Comparison of ENCODE assay signal across 31 mouse cellular contexts in the genomic region with DNA sequence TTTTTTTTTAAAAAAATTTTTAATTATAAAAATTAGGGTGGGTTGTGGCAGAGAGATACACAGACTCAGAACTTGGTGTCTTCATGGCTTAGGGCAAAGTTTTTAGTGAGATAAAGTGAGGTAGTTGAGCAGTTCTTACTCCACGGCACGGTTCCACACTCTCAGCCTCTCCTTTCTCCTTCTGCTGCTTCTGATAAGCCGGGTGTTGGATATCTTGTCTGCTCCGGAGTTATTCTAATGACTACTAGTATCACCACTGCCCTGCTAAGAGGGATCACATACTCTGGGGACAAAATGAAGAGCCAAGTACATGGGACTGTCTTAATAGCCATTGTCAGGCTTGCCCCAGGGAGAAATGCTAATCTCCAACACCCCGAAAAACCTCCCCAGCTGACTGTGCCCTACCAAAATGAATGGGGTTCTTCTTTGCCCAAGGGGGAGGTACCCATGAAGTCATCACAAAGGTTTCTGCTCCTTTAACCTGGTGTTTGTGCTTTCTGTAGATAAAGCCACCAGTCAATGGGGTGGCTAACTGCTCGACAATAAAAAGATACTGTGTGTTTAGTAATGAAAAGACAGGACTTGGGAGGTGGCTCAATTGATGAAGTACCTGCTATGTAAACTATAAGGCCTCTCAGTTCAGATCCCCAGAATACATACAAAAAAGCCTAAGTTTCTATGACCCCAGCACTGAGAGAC. TPM values are rescaled to one million over a fixed set of nuclear protein-coding genes. Genes with fewer than 3 reads are reported as not detected.
DNase-seq lines count a peak whose midpoint lies in the region; ATAC-seq and TF ChIP-seq lines count a peak whose summit lies in the region.
"Had no signal": no experiment of that assay in that cellular context is flagged by ENCODE, and none has a peak within 500 bp of the region (broad histone marks: within the 10 kb centered on the region; RNA-seq: fewer than 3 reads in every experiment).

No protein-coding gene starts in this region.

- no peaks in the 10 kb centered on the region for H3K9me3 ChIP-seq in G1E (replicated peaks)
- H3K9me3 ChIP-seq in liver, embryonic 15.5 days (replicated peaks) = no peaks in the 10 kb centered on the region
- H3K9me3 ChIP-seq in kidney, embryonic 15.5 days (replicated peaks) = no peaks in the 10 kb centered on the region
- H3K9me3 ChIP-seq: embryonic facial prominence, embryonic 12.5 days; forebrain, embryonic 12.5 days; hindbrain, embryonic 12.5 days; intestine, embryonic 15.5 days; neural tube, embryonic 15.5 days had no signal

- H3K9ac ChIP-seq in liver, embryonic 15.5 days = no peak overlapping the region
- no peak overlapping the region for H3K9ac ChIP-seq in kidney, embryonic 15.5 days
- H3K9ac ChIP-seq: embryonic facial prominence, embryonic 12.5 days; forebrain, embryonic 12.5 days; forebrain, postnatal 0 days; hindbrain, embryonic 12.5 days; intestine, embryonic 15.5 days; neural tube, embryonic 15.5 days had no signal

- no peak for TF ChIP-seq CTCF in G1E (IDR thresholded peaks at IDR 0.05; ENCODE audit: low read depth, low read length)

- no peaks in the 10 kb centered on the region for H3K36me3 ChIP-seq in G1E (replicated peaks)
- H3K36me3 ChIP-seq in liver, embryonic 15.5 days (replicated peaks) = no peaks in the 10 kb centered on the region
- no peaks in the 10 kb centered on the region for H3K36me3 ChIP-seq in kidney, embryonic 15.5 days
- H3K36me3 ChIP-seq: embryonic facial prominence, embryonic 12.5 days; forebrain, embryonic 12.5 days; hindbrain, embryonic 12.5 days; intestine, embryonic 15.5 days; neural tube, embryonic 15.5 days had no signal

- DNase-seq in G1E (ENCODE audit: low spot score) (peak; percentile 33), liver (peak; percentile 52)
- peak; percentile 20 for DNase-seq in c-Kit-positive CD71-negative TER-119-negative erythroid progenitor cells, embryonic 14.5 days (ENCODE audit: low read depth)
- no peak for DNase-seq in adrenal gland, postnatal 25 days
- DNase-seq in embryo, embryonic 11 days = no peak
- DNase-seq: adrenal gland, postnatal 10 days; cerebellum, adult 8-10 months; cerebellum, postnatal 25 days; forebrain, postnatal 0 days; gastrocnemius, postnatal 14 days; heart, postnatal 36 days; kidney, adult 8-10 months; kidney, postnatal 10 days; lung, postnatal 4 days; midbrain, embryonic 14.5 days; retina, postnatal 1 day; right cerebral cortex, postnatal 14 days; thymus, adult 2 months; thymus, postnatal 36 days had no signal

- H3K4me3 ChIP-seq in G1E (ENCODE audit: low read depth, low read length) = no peak overlapping the region
- no peak overlapping the region for H3K4me3 ChIP-seq in liver, embryonic 15.5 days (replicated peaks)
- H3K4me3 ChIP-seq in kidney, embryonic 15.5 days (replicated peaks) = no peak overlapping the region
- H3K4me3 ChIP-seq: embryonic facial prominence, embryonic 12.5 days; forebrain, embryonic 12.5 days; hindbrain, embryonic 12.5 days; intestine, embryonic 15.5 days; neural tube, embryonic 15.5 days had no signal

- 15% methylated on average over 6 of the region's 6 CpGs for WGBS in liver, embryonic 15.5 days (ENCODE audit: insufficient replicate concordance)
- WGBS in kidney, embryonic 15.5 days = 82% methylated on average over 6 of the region's 6 CpGs

- no peaks in the 10 kb centered on the region for H3K27me3 ChIP-seq in G1E (ENCODE audit: insufficient read depth, low read length)
- H3K27me3 ChIP-seq in liver, embryonic 15.5 days = no peaks in the 10 kb centered on the region
- no peaks in the 10 kb centered on the region for H3K27me3 ChIP-seq in kidney, embryonic 15.5 days
- H3K27me3 ChIP-seq: embryonic facial prominence, embryonic 12.5 days; hindbrain, embryonic 12.5 days; intestine, embryonic 15.5 days had no signal

- peaks cover 38% of the 10 kb centered on the region for H3K4me1 ChIP-seq in G1E (ENCODE audit: insufficient read depth, low read depth, low read length)
- H3K4me1 ChIP-seq in liver, embryonic 15.5 days (replicated peaks) = peaks cover 26% of the 10 kb centered on the region
- H3K4me1 ChIP-seq in kidney, embryonic 15.5 days = no peaks in the 10 kb centered on the region
- H3K4me1 ChIP-seq: embryonic facial prominence, embryonic 12.5 days; forebrain, embryonic 12.5 days; hindbrain, embryonic 12.5 days; intestine, embryonic 15.5 days; neural tube, embryonic 15.5 days had no signal

- ATAC-seq in G1E (ENCODE audit: extremely low read depth, insufficient number of reproducible peaks, low FRiP score, poor library complexity, severe bottlenecking) = peak; percentile 59
- peak; percentile 93 for ATAC-seq in liver, embryonic 15.5 days (ENCODE audit: insufficient read depth)
- no peak for ATAC-seq in CD4-positive, CD25-positive, alpha-beta regulatory T cell, adult 4 months
- ATAC-seq in kidney, embryonic 15.5 days (replicated peaks; ENCODE audit: low FRiP score) = no peak
- ATAC-seq: forebrain, postnatal 0 days; hindbrain, postnatal 0 days; intestine, embryonic 15.5 days had no signal

- peak overlapping the region; percentile 77 for H3K27ac ChIP-seq in liver, embryonic 15.5 days (replicated peaks)
- no peak overlapping the region for H3K27ac ChIP-seq in kidney, embryonic 15.5 days
- H3K27ac ChIP-seq: embryonic facial prominence, embryonic 12.5 days; forebrain, embryonic 12.5 days; hindbrain, embryonic 12.5 days; hindbrain, postnatal 0 days; intestine, embryonic 15.5 days; neural tube, embryonic 15.5 days had no signal

- H3K4me2 ChIP-seq in liver, embryonic 15.5 days = peak overlapping the region; percentile 46
- no peak overlapping the region for H3K4me2 ChIP-seq in kidney, embryonic 15.5 days
- H3K4me2 ChIP-seq: embryonic facial prominence, embryonic 12.5 days; forebrain, embryonic 12.5 days; heart, embryonic 11.5 days; hindbrain, embryonic 12.5 days; intestine, embryonic 15.5 days; neural tube, embryonic 15.5 days had no signal

RNA-seq across cellular contexts. Expression of a gene that starts 27.9 kb away (rescaled TPM):
- total RNA-seq in G1E (2014; fragmentation: Nextera tagmentation) (not detected in 2 replicates), G1E (2017) (0.06 and 0.11 TPM in 2 replicates)
- not detected in 2 replicates for polyA plus RNA-seq in G1E (2012)
- 0.02 and 0.05 TPM in 2 replicates for polyA plus RNA-seq in liver, embryonic 15.5 days (2015; fragmentation: Nextera tagmentation; extraction: Ambion mirVana)
- total RNA-seq in adrenal gland, postnatal 25 days (2021) = 0.27 TPM in 1 of 2 replicates, not detected in the other
- not detected for polyA plus RNA-seq in CD4-positive, CD25-positive, alpha-beta regulatory T cell, adult 4 months (2017; shearing (Covaris generic))
- 0.13 and 0.22 TPM in 2 replicates for polyA plus RNA-seq in kidney, embryonic 15.5 days (2015; fragmentation: Nextera tagmentation; extraction: Ambion mirVana)
- total RNA-seq: granulocyte monocyte progenitor cell, adult 5-6 weeks; heart, postnatal 36 days; liver, adult 2 months had no signal
- polyA plus RNA-seq: liver, adult 2 months had no signal

Comparison
In these comparisons a context has a peak if more than half of its experiments do, and no peak if none do; other contexts are left out.
1. ATAC-seq: peak in G1E (single experiment) and liver, embryonic 15.5 days (single experiment); none in CD4-positive, CD25-positive, alpha-beta regulatory T cell, adult 4 months (single experiment) and kidney, embryonic 15.5 days (single experiment).
2. DNase-seq: peak in G1E (single experiment), c-Kit-positive CD71-negative TER-119-negative erythroid progenitor cells, embryonic 14.5 days (single experiment) and liver (single experiment); none in adrenal gland, postnatal 25 days (single experiment) and embryo, embryonic 11 days (single experiment).